Mouse (Mus musculus) brain, embryonic 14.5 days (tissue): Measurements from ENCODE around the gene Ust.

ENCODE experiments used
- CTCF ChIP-seq: fragments of 200-500 bp; IDR thresholded peaks from 2 replicates; pipeline ENCODE4 v1.5.1; 2012; ENCODE audit warnings: inconsistent platforms, mild to moderate bottlenecking, moderate library complexity, borderline replicate concordance; ENCODE audit not compliant: insufficient read depth, insufficient read length; ENCODE audit errors: extremely low read depth
- POLR2A ChIP-seq: fragments of 200-500 bp; IDR thresholded peaks from 2 replicates; pipeline ENCODE4 v1.6.1; 2012; ENCODE audit warnings: mild to moderate bottlenecking, inconsistent platforms, borderline replicate concordance; ENCODE audit not compliant: poor library complexity, insufficient read depth, insufficient read length, severe bottlenecking; ENCODE audit errors: extremely low read depth

GRCm38 (mm10) chr10:8215181-8215580, 303.4 kb downstream of the Ust start:
- TF ChIP-seq POLR2A (no peak), CTCF (no peak)
